Mouse (Mus musculus) B cell, adult 2 months (primary cell): ENCODE results near the gene Mid1.
"Not testable (repeated sequence)": the region's sequence is repeated elsewhere in the genome, so short reads cannot be mapped to it uniquely, and the experiment has no call there.

ENCODE experiments used
- DNase-seq, 2 experiments: peaks; one replicate each; pipeline ENCODE4 v3.0.0; 2022

The Mid1 gene

DNA sequence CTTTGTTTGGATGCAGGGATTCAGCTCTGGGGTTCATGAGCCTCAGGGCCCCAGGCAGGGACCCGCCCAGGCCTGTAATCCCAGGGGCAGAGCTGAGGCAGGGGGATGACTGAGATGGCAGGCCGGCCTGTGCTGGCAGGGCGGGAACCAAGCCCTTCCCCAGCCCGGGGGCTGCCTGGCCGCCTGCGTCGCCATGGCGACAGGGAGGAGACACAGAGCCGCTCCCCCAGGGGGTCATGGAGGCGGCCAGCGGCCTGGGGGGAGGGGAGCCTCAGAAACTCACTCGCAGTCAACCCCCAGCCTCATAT is 316.3 kb downstream of the Mid1 start:
- DNase-seq: not testable (repeated sequence)

DNA sequence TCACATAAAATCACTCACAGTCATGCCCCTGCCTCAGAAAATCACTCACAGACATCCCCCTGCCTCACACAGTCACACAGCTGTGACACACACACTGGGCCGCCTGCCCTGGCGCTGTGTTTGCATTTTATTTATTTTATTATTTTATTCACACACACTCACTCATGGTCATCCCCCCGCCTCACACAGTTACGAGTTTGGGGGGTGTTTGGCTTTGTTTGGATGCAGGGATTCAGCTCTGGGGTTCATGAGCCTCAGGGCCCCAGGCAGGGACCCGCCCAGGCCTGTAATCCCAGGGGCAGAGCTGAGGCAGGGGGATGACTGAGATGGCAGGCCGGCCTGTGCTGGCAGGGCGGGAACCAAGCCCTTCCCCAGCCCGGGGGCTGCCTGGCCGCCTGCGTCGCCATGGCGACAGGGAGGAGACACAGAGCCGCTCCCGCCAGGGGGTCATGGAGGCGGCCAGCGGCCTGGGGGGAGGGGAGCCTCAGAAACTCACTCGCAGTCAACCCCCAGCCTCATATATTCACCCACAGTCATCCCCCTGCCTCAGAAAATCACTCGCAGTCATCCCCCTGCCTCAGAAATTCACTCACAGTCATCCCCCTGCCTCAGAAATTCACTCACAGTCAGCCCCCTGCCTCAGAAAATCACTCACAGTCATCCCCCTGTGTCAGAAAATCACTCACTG is 317.7 kb downstream of the Mid1 start:
- peak; percentile 41 to 47 for DNase-seq

DNA sequence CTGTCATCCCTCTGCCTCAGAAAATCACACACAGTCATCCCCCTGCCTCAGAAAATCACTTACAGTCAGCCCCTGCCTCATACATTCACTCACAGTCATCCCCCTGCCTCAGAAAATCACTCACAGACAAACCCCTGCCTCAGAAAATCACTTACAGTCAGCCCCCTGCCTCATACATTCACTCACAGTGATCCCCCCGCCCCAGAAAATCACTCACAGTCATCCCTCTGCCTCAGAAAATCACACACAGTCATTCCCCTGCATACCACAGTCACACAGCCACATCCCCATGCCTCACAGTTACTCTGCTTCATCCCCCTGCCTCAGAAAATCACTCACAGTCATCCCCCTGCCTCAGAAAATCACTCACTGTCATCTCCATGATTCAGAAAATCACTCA is 318.5 kb downstream of the Mid1 start:
- not testable (repeated sequence) for DNase-seq

DNA sequence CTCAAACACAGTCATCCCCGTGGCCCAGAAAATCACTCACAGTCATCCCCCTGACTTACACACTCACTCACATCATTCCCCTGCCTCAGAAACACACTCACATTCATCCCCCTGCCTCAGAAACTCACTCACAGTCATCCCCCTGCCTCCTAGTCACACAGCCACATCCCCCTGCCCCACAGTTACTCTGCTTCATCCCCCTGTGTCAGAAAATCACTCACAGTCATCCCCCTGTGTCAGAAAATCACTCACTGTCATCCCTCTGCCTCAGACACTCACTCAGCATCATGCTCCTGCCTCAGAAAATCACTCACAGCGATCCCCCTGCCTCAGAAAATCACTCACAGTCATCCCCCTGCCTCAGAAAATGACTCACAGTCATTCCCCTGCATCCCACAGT is 319.2 kb downstream of the Mid1 start:
- DNase-seq: not testable (repeated sequence)

DNA sequence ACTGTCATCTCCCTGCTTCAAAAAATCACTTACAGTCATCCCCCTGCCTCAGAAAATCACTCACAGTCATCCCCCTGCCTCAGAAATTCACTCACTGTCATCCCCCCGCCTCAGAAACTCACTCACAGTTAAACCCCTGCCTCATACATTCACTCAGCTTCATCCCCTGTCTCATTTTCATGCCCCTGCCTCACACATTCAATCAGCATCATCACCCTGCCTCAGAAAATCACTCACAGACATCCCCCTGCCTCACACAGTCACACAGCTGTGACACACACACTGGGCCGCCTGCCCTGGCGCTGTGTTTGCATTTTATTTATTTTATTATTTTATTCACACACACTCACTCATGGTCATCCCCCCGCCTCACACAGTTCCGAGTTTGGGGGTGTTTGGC is 319.8 kb downstream of the Mid1 start:
- not testable (repeated sequence) for DNase-seq

DNA sequence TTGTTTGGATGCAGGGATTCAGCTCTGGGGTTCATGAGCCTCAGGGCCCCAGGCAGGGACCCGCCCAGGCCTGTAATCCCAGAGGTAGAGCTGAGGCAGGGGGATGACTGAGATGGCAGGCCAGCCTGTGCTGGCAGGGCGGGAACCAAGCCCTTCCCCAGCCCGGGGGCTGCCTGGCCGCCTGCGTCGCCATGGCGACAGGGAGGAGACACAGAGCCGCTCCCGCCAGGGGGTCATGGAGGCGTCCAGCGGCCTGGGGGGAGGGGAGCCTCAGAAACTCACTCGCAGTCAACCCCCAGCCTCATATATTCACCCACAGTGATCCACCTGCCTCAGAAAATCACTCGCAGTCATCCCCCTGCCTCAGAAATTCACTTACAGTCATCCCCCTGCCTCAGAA is 320.2 kb downstream of the Mid1 start:
- DNase-seq: peak; percentile 47 to 53

DNA sequence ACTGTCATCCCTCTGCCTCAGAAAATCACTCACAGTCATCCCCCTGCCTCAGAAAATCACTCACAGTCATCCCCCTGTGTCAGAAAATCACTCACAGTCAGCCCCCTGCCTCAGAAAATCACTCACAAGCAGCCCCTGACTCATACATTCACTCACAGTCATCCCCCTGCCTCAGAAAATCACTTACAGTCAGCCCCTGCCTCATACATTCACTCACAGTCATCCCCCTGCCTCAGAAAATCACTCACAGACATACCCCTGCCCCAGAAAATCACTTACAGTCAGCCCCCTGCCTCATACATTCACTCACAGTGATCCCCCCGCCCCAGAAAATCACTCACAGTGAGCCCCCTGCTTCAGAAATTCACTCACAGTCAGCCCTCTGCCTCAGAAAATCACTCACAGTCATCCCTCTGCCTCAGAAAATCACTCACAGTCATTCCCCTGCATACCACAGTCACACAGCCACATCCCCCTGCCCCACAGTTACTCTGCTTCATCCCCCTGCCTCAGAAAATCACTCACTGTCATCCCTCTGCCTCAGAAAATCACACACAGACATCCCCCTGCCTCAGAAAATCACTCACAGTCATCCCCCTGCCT is 320.8 kb downstream of the Mid1 start:
- DNase-seq: peak in 1 of 2 experiments; percentile 13

DNA sequence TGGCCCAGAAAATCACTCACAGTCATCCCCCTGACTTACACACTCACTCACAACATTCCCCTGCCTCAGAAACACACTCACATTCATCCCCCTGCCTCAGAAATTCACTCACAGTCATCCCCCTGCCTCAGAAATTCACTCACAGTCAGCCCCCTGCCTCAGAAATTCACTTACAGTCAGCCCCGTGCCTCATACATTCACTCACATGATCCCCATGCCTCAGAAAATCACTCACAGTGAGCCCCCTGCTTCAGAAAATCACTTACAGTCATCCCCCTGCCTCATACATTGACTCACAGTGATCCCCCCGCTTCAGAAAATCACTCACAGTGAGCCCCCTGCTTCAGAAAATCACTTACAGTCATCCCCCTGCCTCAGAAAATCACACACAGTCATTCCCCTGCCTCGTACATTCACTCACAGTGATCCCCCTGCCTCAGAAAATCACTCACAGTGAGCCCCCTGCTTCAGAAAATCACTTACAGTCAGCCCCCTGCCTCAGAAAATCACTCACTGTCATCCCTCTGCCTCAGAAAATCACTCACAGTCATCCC is 321.8 kb downstream of the Mid1 start:
- DNase-seq: not testable (repeated sequence)

DNA sequence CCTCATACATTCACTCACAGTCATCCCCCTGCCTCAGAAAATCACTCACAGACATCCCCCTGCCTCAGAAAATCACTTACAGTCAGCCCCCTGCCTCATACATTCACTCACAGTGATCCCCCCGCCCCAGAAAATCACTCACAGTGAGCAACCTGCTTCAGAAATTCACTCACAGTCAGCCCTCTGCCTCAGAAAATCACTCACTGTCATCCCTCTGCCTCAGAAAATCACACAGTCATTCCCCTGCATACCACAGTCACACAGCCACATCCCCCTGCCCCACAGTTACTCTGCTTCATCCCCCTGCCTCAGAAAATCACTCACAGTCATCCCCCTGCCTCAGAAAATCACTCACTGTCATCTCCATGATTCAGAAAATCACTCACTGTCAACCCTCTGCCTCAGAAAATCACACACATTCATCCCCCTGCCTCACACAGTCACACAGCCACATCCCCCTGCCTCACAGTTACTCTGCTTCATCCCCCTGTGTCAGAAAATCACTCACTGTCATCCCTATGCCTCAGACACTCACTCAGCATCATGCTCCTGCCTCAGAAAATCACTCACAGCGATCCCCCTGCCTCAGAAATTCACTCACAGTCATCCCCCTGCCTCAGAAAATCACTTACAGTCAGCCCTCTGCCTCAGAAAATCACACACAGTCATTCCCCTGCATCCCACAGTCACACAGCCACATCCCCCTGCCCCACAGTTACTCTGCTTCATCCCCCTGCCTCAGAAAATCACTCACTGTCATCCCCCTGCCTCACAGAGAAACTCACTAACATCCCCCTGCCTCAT is 322.6 kb downstream of the Mid1 start:
- DNase-seq: peak in 1 of 2 experiments; percentile 34

DNA sequence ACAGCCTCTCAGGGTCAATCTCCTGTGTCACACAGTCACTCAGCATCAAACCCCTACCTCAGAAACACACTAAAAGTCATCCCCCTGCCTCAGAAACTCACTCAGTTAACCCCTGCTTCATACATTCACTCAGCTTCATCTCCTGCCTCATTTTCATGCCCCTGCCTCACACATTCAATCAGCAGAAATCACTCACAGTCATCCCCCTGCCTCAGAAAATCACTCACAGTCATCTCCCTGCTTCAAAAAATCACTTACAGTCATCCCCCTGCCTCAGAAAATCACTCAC is 323.1 kb downstream of the Mid1 start:
- not testable (repeated sequence) for DNase-seq

DNA sequence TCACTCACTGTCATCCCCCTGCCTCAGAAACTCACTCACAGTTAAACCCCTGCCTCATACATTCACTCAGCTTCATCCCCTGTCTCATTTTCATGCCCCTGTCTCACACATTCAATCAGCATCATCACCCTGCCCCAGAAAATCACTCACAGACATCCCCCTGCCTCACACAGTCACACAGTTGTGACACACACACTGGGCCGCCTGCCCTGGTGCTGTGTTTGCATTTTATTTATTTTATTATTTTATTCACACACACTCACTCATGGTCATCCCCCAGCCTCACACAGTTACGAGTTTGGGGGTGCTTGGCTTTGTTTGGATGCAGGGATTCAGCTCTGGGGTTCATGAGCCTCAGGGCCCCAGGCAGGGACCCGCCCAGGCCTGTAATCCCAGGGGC is 323.6 kb downstream of the Mid1 start:
- peak in 1 of 2 experiments; percentile 56 for DNase-seq

DNA sequence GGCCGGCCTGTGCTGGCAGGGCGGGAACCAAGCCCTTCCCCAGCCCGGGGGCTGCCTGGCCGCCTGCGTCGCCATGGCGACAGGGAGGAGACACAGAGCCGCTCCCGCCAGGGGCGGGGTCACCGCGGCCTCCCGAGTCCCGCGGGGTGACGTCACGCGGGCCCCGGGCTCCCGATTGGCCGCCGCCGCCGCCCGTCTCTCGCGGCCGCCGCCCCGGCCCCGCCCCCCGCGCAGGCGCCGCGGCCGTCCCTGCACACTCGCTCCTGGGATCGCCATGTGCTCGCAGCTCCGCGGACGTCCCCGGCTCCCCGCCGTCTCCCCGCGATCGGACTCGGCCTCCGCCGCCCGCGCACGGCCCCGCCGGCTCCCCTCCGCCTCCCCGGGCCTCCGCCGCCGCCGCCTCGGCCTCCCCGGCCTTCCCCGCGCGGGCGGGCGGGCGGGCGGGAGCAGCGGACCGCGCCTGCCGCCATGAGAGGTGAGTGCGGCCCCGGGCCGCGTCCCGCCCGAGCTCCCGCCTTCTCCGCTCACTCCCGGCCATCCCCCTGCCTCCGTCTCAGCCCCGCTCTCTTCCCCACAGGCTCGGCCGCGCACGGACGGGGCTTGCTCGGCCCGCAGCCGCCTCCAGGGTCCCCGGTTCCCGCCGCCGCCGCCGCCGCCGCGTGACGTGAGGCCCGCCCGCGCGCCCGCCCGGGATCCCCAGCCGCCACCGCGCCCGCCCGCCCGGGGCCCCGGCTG is 324.2 kb downstream of the Mid1 start, which contains the start of gene Gm21887:
Gene Gm21887 (plus strand): TSS at position 644 of the 735 bp plus-strand sequence.
- peak; percentile 96 to 100 for DNase-seq

DNA sequence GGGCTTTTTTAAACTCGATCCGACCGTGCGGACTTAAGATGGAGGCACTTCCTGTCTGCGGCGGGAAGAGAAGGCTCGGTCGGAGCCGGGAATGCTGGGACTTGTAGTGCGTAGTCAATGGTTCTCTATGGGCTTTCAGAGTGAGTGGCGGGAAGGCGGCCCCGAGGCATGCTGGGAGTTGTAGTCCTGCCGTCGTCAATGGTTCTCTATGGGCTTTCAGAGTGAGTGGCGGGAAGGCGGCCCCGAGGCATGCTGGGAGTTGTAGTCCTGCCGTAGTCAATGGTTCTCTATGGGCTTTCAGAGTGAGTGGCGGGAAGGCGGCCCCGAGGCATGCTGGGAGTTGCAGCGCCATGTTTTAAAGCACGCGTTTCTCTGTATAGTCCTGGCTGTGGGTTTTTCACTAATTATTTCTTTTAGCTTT is 324.8 kb downstream of the Mid1 start:
- DNase-seq: peak; percentile 100

DNA sequence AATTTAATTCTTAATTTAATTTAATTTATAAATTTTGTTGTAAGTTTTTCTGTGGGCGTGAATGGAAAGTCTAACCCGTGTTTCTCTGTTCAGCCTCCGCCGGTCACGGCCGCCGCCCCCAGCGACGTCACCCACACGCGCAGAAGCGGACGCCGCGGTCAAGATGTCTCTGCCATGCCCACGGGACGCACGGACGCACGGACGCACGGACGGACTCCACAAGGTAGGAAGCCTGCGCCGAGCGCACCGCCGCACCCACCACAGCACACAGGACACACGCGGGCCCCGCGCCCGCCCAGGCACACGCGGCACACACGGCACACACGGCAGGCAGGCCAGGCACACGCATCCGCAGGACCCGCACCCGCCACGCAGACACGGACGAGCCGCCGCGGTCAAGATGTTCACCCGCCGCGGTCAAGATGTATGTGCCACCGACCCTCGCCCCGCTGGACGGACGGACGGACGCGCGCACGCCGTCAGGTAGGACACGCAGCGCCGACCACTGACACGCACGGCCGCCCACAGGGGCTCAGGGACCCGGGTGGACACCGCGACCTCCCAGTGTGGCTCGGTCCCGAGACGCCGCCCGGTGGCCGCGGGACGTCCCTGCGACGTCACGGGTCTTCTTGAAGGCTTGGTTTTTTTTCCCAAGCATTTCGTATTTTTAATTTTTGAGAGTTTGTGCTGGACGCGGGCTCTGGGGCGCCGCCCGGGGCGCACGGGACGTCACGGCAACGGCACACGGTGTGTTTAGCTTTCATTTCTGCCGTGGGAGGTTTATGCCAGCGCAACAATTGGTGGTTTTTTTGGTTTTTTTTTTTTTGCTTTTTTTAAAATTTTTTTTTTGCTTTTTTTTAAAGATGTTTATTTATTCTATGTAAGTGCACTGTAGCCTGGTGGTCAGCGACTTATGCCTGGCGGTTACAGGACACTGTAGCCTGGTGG is 325.9 kb downstream of the Mid1 start:
- peak; percentile 94 to 97 for DNase-seq

DNA sequence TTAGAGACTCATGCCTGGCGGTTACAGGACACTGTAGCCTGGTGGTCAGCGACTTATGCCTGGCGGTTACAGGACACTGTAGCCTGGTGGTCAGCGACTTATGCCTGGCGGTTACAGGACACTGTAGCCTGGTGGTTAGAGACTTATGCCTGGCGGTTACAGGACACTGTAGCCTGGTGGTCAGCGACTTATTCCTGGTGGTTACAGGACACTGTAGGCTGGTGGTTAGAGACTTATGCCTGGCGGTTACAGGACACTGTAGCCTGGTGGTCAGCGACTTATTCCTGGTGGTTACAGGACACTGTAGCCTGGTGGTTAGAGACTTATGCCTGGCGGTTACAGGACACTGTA is 326.5 kb downstream of the Mid1 start:
- not testable (repeated sequence) for DNase-seq

DNA sequence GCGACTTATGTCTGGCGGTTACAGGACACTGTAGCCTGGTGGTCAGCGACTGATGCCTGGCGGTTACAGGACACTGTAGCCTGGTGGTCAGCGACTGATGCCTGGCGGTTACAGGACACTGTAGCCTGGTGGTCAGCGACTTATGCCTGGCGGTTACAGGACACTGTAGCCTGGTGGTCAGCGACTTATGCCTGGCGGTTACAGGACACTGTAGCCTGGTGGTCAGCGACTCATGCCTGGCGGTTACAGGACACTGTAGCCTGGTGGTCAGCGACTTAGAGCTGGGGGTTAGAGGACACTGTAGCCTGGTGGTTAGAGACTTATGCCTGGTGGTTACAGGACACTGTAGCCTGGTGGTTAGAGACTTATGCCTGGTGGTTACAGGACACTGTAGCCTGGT is 328.4 kb downstream of the Mid1 start:
- peak in 1 of 2 experiments; percentile 32 for DNase-seq

DNA sequence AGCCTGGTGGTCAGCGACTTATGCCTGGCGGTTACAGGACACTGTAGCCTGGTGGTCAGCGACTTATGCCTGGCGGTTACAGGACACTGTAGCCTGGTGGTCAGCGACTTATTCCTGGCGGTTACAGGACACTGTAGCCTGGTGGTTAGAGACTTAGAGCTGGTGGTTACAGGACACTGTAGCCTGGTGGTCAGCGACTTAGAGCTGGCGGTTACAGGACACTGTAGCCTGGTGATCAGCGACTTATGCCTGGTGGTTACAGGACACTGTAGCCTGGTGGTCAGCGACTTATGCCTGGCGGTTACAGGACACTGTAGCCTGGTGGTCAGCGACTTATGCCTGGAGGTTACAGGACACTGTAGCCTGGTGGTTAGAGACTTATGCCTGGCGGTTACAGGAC is 329.0 kb downstream of the Mid1 start:
- peak; percentile 38 to 53 for DNase-seq

DNA sequence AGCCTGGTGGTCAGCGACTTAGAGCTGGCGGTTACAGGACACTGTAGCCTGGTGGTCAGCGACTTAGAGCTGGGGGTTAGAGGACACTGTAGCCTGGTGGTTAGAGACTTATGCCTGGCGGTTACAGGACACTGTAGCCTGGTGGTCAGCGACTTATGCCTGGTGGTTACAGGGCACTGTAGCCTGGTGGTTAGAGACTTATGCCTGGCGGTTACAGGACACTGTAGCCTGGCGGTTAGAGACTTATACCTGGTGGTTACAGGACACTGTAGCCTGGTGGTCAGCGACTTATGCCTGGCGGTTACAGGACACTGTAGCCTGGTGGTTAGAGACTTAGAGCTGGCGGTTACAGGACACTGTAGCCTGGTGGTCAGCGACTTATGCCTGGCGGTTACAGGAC is 330.9 kb downstream of the Mid1 start:
- DNase-seq: not testable (repeated sequence)

DNA sequence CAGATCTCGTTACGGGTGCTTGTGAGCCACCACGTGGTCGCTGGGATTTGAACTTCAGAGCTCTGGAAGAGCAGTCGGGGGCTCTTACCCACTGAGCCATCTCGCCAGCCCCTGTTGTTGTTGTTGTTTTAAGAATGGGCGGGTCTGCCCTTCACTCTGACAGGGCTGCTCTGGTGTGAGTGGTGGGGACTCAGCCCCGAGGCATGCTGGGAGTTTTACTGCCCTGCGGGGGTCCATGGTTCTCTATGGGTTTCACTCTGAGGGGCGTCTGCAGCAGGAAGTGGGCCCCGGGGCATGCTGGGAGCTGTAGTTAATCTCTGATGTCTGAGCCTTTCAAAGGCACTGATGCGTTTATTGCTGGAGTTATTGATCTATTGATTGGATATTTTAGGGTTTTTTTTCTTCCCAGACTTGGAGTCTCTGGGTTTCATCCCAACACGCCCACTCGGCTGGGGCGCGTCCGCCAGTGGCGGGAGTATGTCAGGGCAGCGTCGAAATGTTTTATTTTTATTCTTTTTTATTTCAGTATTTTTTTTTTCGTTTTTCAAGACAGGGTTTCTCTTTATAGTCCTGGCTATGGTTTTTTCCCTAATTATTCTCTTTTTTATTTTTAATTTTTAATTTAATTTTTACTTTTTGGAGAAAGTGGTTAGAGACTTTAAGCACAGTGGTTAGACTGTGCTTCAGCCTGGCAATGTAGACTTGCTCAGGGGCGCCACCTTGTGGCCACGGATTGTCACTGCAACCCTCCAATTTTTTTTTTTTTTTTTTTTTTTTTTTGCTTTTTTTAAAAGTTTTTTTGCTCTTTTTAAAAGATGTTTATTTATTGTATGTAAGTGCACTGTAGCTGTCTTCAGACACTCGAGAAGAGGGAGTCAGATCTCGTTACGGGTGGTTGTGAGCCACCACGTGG is 332.6 kb downstream of the Mid1 start:
- DNase-seq: peak; percentile 90 to 97

DNA sequence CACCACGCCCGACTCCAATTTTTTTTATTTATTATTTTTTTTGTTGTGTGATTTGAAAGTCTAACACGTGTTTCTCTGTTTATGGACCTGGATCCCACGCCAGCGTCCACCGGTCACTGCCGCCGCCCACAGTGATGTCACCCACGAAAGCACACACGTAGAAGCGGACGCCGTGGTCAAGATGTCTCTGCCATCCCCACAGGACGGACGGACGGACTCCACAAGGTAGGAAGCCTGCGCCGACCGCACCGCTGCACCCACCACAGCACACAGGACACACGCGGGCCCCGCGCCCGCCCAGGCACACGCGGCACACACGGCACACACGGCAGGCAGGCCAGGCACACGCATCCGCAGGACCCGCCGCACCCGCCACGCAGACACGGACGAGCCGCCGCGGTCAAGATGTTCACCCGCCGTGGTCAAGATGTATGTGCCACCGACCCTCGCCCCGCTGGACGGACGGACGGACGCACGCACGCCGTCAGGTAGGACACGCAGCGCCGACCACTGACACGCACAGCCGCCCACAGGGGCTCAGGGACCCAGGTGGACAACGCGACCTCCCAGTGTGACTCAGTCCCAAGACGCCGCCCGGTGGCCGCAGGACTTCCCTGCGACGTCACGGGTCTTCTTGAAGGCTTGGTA is 333.7 kb downstream of the Mid1 start:
- peak; percentile 46 to 70 for DNase-seq
